Mouse (Mus musculus): ENCODE measurements at regions not wholly inside any gene's neighbourhood (a gene's known extent, or its start where the extent isn't known, plus 50 kb on each side); places are given as distances from the start of the nearest gene placed in this dataset.
"Not testable (repeated sequence)": the region's sequence is repeated elsewhere in the genome, so short reads cannot be mapped to it uniquely, and the experiment has no call there.

- DNase-seq (ENCODE audit: low spot score in 2 of 2), result no peak
Measured at GRCm38 (mm10) chr5:40901742-40902141, 806.2 kb downstream of the Rab28 start.

DNA sequence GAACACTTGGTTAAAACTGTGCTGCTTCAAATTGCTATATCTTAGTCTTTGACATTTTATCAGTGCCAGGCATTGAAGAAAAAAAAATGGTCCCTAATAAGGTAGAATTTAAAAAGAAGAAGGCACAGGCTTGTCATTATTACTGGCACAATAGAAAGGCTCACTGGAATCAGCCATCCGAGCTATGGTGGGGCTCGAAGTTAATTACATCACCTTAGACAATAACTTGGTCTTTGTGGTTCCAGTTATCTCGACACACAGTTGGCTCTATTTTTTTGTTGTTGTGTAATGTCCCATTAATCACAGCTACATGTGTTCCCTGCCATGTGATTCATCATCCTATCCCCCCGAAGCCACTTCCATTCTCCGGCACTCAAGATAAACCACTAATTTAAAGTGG is 825.1 kb downstream of the Rab28 start:
- no peak for DNase-seq (ENCODE audit: low spot score in 2 of 2)

- DNase-seq (ENCODE audit: low spot score in 2 of 2), result no peak
Measured at GRCm38 (mm10) chr5:40877756-40878155, 830.2 kb downstream of the Rab28 start.

- DNase-seq (ENCODE audit: low spot score in 2 of 2), result not testable (repeated sequence)
Measured at GRCm38 (mm10) chr5:40862349-40862748, 845.6 kb downstream of the Rab28 start.

All from thymus, postnatal 10 days (tissue).